Mouse (Mus musculus): ENCODE results near the gene Gna13. TPM values are rescaled to one million over a fixed set of nuclear protein-coding genes. Genes with fewer than 3 reads are reported as not detected.

The Gna13 gene
- total and polyA plus RNA-seq, 2 experiments from 2014 or later = 44.4 to 55.0 TPM

DNA sequence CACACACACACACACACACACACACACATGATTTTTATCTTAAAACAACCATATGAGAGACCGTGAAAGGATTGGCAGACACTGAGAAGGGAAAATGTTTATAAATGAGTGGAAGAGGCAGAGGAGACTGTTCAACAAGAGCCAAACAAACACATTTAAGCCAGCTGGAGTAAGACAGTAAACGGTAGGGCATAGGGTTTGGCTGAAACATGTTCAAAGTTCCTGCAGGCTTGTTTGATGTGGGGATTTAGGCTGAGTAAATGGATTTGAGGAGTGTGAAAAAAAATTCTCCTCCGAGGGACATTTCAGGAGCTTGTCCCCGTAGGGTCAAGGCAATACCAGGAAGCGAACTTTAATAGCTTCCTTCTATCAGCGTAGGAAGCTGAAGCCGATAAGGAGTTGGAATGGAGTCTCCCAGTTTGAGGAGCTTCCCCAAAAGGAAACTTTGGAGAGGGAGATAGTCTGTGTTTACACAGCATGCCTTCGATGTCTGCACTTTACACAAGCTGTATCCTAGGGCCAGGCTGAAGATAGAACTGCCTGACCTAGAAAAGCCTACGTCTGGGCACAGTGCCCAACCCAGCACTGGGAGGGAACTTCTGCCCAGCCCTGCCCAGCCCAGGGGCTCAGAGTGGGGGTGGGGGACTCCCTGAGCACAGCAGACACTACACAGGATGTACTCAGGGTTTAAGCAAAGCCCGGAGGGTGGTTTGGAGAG is 15.2 kb upstream of the Gna13 start:
- WGBS = 49% methylated on average over 10 of the region's 10 CpGs
- no peaks in the 10 kb centered on the region for H3K36me3 ChIP-seq (ENCODE audit: insufficient read depth, low read length)
- H3K27ac ChIP-seq = peak overlapping the region; percentile 63; the same call in 1 of the 2 replicates

GRCm38 (mm10) chr11:109348408-109348807 is 14.2 kb upstream of the Gna13 start:
- no peak overlapping the region for H3K4me3 ChIP-seq (ENCODE audit: low read length)
- 65% methylated on average over 12 of the region's 12 CpGs for WGBS
- ATAC-seq (no peak), DNase-seq (ENCODE audit: low spot score) (no peak)
- H3K9ac ChIP-seq (replicated peaks; ENCODE audit: low read length) = no peak overlapping the region
- H3K4me2 ChIP-seq (ENCODE audit: low read depth, low read length) = no peak overlapping the region
- no peak for TF ChIP-seq CTCF (IDR thresholded peaks at IDR 0.05; ENCODE audit: low read depth)
- H3K4me1 ChIP-seq (ENCODE audit: insufficient read depth, low read length) = 0 out of 2 replicates have a peak, but pooled peaks cover 20% of the 10 kb centered on the region
- no peaks in the 10 kb centered on the region for H3K36me3 ChIP-seq (ENCODE audit: insufficient read depth, low read length)
- H3K27ac ChIP-seq = no peak overlapping the region
- H3K27me3 ChIP-seq (ENCODE audit: insufficient read depth, low read length) = no peaks in the 10 kb centered on the region
- H3K9me3 ChIP-seq (ENCODE audit: low read length) = no peaks in the 10 kb centered on the region

More for the DNA sequence above, 15.2 kb upstream of the Gna13 start:
- no peak overlapping the region for H3K4me3 ChIP-seq (ENCODE audit: low read length)
- no peak overlapping the region for H3K4me2 ChIP-seq (ENCODE audit: low read depth, low read length)
- H3K27me3 ChIP-seq (ENCODE audit: insufficient read depth, low read length) = no peaks in the 10 kb centered on the region
- DNase-seq (ENCODE audit: low spot score) (peak; percentile 84), ATAC-seq (peak; percentile 90)
- H3K4me1 ChIP-seq (ENCODE audit: insufficient read depth, low read length) = 0 out of 2 replicates have a peak, but pooled peaks cover 20% of the 10 kb centered on the region
- TF ChIP-seq CTCF (IDR thresholded peaks at IDR 0.05; ENCODE audit: low read depth) = no peak
- H3K9me3 ChIP-seq (ENCODE audit: low read length) = no peaks in the 10 kb centered on the region
- no peak overlapping the region for H3K9ac ChIP-seq (replicated peaks; ENCODE audit: low read length)

DNA sequence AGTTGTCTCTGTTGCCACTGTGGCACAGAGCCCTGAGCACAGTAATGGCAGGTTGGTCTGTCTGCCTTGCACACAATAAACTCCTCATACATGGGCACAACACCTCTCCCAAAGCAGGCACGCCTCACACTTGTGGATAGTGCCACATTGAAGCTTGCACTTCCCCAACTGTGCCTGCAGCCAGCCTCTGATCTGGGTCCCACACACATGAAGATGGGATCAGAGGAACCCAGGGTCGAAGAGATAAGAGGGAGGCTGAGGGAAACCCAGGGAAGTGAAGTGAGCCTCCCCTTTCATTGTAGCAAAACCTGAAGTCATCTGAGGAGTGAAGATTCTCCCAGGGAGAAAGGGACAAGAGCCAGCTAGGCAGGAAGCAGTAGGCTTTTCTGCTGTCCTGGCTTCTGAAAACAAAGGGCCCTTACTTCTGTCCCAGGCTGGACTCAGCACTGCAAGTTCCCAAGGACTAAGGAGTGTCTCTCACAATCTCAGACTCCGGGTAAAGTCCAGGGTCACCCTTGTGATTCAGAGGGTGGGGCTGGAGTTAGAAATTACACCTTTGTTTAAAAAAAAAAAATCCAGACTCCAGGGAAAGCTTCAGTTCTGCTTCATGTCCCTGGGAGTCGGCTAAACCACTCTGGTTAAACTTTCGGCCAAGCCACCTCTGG is 12.8 kb upstream of the Gna13 start:
- H3K27me3 ChIP-seq (ENCODE audit: insufficient read depth, low read length) = no peaks in the 10 kb centered on the region
- peak overlapping the region; percentile 26; the same call in 1 of the 2 replicates for H3K27ac ChIP-seq
- TF ChIP-seq CTCF (IDR thresholded peaks at IDR 0.05; ENCODE audit: low read depth) = no peak
- H3K4me2 ChIP-seq (ENCODE audit: low read depth, low read length) = no peak overlapping the region
- no peak for ATAC-seq
- H3K9me3 ChIP-seq (ENCODE audit: low read length) = no peaks in the 10 kb centered on the region
- no peak overlapping the region for H3K4me3 ChIP-seq (ENCODE audit: low read length)
- 0 out of 2 replicates have a peak, but pooled peaks cover 19% of the 10 kb centered on the region for H3K4me1 ChIP-seq (ENCODE audit: insufficient read depth, low read length)
- H3K9ac ChIP-seq (replicated peaks; ENCODE audit: low read length) = no peak overlapping the region
- 69% methylated on average over 5 of the region's 5 CpGs for WGBS
- DNase-seq (ENCODE audit: low spot score) = no peak
- H3K36me3 ChIP-seq (ENCODE audit: insufficient read depth, low read length) = no peaks in the 10 kb centered on the region

- H3K9me3 ChIP-seq (ENCODE audit: low read length) = no peaks in the 10 kb centered on the region
- H3K27me3 ChIP-seq (ENCODE audit: insufficient read depth, low read length) = no peaks in the 10 kb centered on the region
- DNase-seq (ENCODE audit: low spot score) (no peak), ATAC-seq (no peak)
- no peak overlapping the region for H3K27ac ChIP-seq
- H3K36me3 ChIP-seq (ENCODE audit: insufficient read depth, low read length) = no peaks in the 10 kb centered on the region
- 0 out of 2 replicates have a peak, but pooled peaks cover 19% of the 10 kb centered on the region for H3K4me1 ChIP-seq (ENCODE audit: insufficient read depth, low read length)
- H3K4me3 ChIP-seq (ENCODE audit: low read length) = no peak overlapping the region
- no peak overlapping the region for H3K9ac ChIP-seq (replicated peaks; ENCODE audit: low read length)
- no peak for TF ChIP-seq CTCF (IDR thresholded peaks at IDR 0.05; ENCODE audit: low read depth)
- H3K4me2 ChIP-seq (ENCODE audit: low read depth, low read length) = no peak overlapping the region
- WGBS = 89% methylated on average over 7 of the region's 7 CpGs
Measured at GRCm38 (mm10) chr11:109350317-109350714, 12.3 kb upstream of the Gna13 start.

- Histone ChIP-seq H3K9me3 (ENCODE audit: low read length) (no peaks in the 10 kb centered on the region), H3K9ac (replicated peaks; ENCODE audit: low read length) (no peak overlapping the region), H3K4me3 (ENCODE audit: low read length) (no peak overlapping the region), H3K4me2 (ENCODE audit: low read depth, low read length) (no peak overlapping the region), H3K4me1 (ENCODE audit: insufficient read depth, low read length) (peaks cover 25% of the 10 kb centered on the region; the same call in 1 of the 2 replicates), H3K27me3 (ENCODE audit: insufficient read depth, low read length) (no peaks in the 10 kb centered on the region), H3K36me3 (ENCODE audit: insufficient read depth, low read length) (no peaks in the 10 kb centered on the region), H3K27ac (no peak overlapping the region)
- WGBS = 94% methylated on average over 4 of the region's 4 CpGs
- ATAC-seq = no peak
- no peak for TF ChIP-seq CTCF (IDR thresholded peaks at IDR 0.05; ENCODE audit: low read depth)
- DNase-seq (ENCODE audit: low spot score) = no peak
Measured at GRCm38 (mm10) chr11:109351489-109351888, 11.1 kb upstream of the Gna13 start.

- Histone ChIP-seq H3K9ac (replicated peaks; ENCODE audit: low read length) (no peak overlapping the region), H3K9me3 (ENCODE audit: low read length) (no peaks in the 10 kb centered on the region), H3K27ac (no peak overlapping the region; the same call in 1 of the 2 replicates), H3K36me3 (ENCODE audit: insufficient read depth, low read length) (no peaks in the 10 kb centered on the region), H3K4me2 (ENCODE audit: low read depth, low read length) (no peak overlapping the region), H3K4me3 (ENCODE audit: low read length) (no peak overlapping the region), H3K27me3 (ENCODE audit: insufficient read depth, low read length) (no peaks in the 10 kb centered on the region), H3K4me1 (ENCODE audit: insufficient read depth, low read length) (peaks cover 12% of the 10 kb centered on the region; the same call in 1 of the 2 replicates)
- ATAC-seq (no peak), DNase-seq (ENCODE audit: low spot score) (no peak)
- TF ChIP-seq CTCF (IDR thresholded peaks at IDR 0.05; ENCODE audit: low read depth) = no peak
- 53% methylated on average over 12 of the region's 12 CpGs for WGBS
Measured at GRCm38 (mm10) chr11:109353391-109354235, 9.0 kb upstream of the Gna13 start.

Measured in hindbrain, postnatal 0 days (tissue).